ENCODE assay signal across 8 mouse cellular contexts in the genomic region with DNA sequence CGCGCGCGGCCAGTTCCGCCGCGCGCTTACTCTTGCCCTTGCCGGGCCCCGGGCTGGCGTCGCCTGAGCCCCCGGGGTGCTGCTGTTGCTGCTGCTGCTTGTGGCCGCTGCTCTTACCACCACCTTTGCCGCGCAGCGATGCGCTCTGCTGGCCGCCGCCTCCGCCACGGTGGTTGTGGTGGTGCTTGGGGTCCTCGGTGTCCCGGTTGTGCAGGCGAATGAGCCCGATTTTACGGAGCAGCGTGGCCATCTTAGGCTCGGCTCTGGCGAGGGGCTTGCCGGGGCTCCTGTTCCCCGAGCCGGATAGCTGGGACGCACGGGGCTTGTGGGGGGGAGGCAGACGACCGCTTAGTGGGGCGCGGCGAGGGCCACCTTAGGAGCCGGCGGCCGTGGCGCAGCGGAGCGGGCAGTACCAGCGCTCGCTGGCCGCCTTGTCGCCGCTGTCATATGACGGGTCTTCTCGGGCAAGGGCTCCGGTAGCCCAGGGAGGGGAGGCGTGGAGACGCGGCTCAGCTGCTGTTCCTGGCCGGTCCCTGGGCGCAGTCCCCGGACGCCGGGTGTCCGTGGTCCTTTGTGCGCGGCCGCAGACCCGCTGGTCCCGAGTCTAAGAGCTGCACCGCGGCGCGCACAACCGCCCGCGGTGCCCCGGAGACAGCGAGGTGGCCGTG. TPM values are rescaled to one million over a fixed set of nuclear protein-coding genes. Genes with fewer than 3 reads are reported as not detected.
DNase-seq lines count a peak whose midpoint lies in the region; ATAC-seq and TF ChIP-seq lines count a peak whose summit lies in the region.

No protein-coding gene starts in this region.

- peak overlapping the region; percentile 71 for H3K9ac ChIP-seq in limb, embryonic 12.5 days (replicated peaks)

- H3K27me3 ChIP-seq in kidney, adult 2 months (replicated peaks; ENCODE audit: control insufficient read depth, insufficient read depth, low read length) = no peaks in the 10 kb centered on the region
- H3K27me3 ChIP-seq in embryonic facial prominence, embryonic 10.5 days (replicated peaks; ENCODE audit: low read depth, poor library complexity, severe bottlenecking) = peaks cover 74% of the 10 kb centered on the region
- peaks cover 77% of the 10 kb centered on the region for H3K27me3 ChIP-seq in limb, embryonic 12.5 days
- H3K27me3 ChIP-seq in myocyte (ENCODE audit: control insufficient read depth, insufficient read depth, insufficient read length) = peaks cover 40% of the 10 kb centered on the region

- TF ChIP-seq POLR2A in kidney, adult 2 months (IDR thresholded peaks at IDR 0.05; ENCODE audit: low read depth, low read length) = no peak
- no peak for TF ChIP-seq POLR2A in myocyte (IDR thresholded peaks at IDR 0.05; ENCODE audit: insufficient read length, low read depth)

- intact Hi-C loops in heart, postnatal 14 days (cut with DNase I) = loop anchor here (1.0 kb wide), 1 partner anchor 252 kb away; no protein-coding TSS in a partner anchor

- H3K4me3 ChIP-seq in kidney, adult 2 months (ENCODE audit: insufficient read depth, low read depth, low read length) = peak overlapping the region; percentile 54
- H3K4me3 ChIP-seq in embryonic facial prominence, embryonic 10.5 days = peak overlapping the region; percentile 73
- H3K4me3 ChIP-seq in limb, embryonic 12.5 days (replicated peaks) = peak overlapping the region; percentile 72
- no peak overlapping the region for H3K4me3 ChIP-seq in myocyte

- peak; percentile 19 for DNase-seq in kidney, adult 2 months
- DNase-seq in kidney, adult 9 months = no peak
- DNase-seq in ZHBTc4 (ENCODE audit: low read depth, low spot score) = peak; percentile 71
- peak; percentile 66 for DNase-seq in embryonic facial prominence, embryonic 10.5 days (ENCODE audit: low spot score)
- DNase-seq in heart, postnatal 14 days = peak; percentile 10 to 17

- H3K79me2 ChIP-seq in myocyte (ENCODE audit: control insufficient read depth, insufficient read depth) = no peaks in the 10 kb centered on the region

- H3K27ac ChIP-seq in kidney, adult 2 months (ENCODE audit: insufficient read depth, low read depth, low read length) = no peak overlapping the region
- peak overlapping the region; percentile 63 for H3K27ac ChIP-seq in embryonic facial prominence, embryonic 10.5 days (replicated peaks)
- peak overlapping the region; percentile 45; the same call in 1 of the 2 replicates for H3K27ac ChIP-seq in limb, embryonic 12.5 days

- ATAC-seq in limb, embryonic 12.5 days (ENCODE audit: insufficient number of reproducible peaks, insufficient read depth, low FRiP score, low TSS enrichment, low read depth) = peak; percentile 64
- ATAC-seq in megakaryocyte progenitor cell, adult 5-6 weeks (replicated peaks; ENCODE audit: poor library complexity) = no peak

- H3K4me2 ChIP-seq in limb, embryonic 12.5 days = peak overlapping the region; percentile 98
- H3K4me2 ChIP-seq in myocyte (ENCODE audit: low read depth) = peak overlapping the region; percentile 72

- no peaks in the 10 kb centered on the region for H3K36me3 ChIP-seq in kidney, adult 2 months (ENCODE audit: control insufficient read depth, insufficient read depth, low read length)
- H3K36me3 ChIP-seq in embryonic facial prominence, embryonic 10.5 days (replicated peaks) = no peaks in the 10 kb centered on the region
- H3K36me3 ChIP-seq in limb, embryonic 12.5 days = no peaks in the 10 kb centered on the region
- H3K36me3 ChIP-seq in myocyte (ENCODE audit: control insufficient read depth, insufficient read depth) = no peaks in the 10 kb centered on the region

- TF ChIP-seq CTCF in kidney, adult 2 months (conservative IDR thresholded peaks at IDR 0.05; ENCODE audit: insufficient read depth, insufficient read length, low read depth, low read length) = no peak

- no peaks in the 10 kb centered on the region for H3K9me3 ChIP-seq in embryonic facial prominence, embryonic 10.5 days
- H3K9me3 ChIP-seq in limb, embryonic 12.5 days = 0 out of 2 replicates have a peak, but pooled peaks cover 2% of the 10 kb centered on the region

- WGBS in kidney, adult 2 months = 2% methylated on average over 78 of the region's 78 CpGs
- under 1% methylated on average over 78 of the region's 78 CpGs for WGBS in embryonic facial prominence, embryonic 10.5 days
- WGBS in limb, embryonic 12.5 days = under 1% methylated on average over 76 of the region's 78 CpGs

- H3K4me1 ChIP-seq in kidney, adult 2 months (ENCODE audit: control insufficient read depth, insufficient read depth, low read length) = no peaks in the 10 kb centered on the region
- H3K4me1 ChIP-seq in embryonic facial prominence, embryonic 10.5 days = peaks cover 31% of the 10 kb centered on the region
- H3K4me1 ChIP-seq in limb, embryonic 12.5 days (replicated peaks) = peaks cover 19% of the 10 kb centered on the region

- H3ac ChIP-seq in myocyte (ENCODE audit: control insufficient read depth, insufficient read length) = peak overlapping the region; percentile 22

TF ChIP-seq in myocyte, 11 proteins besides CTCF, POLR2A, EP300 and RAD21:
- TF ChIP-seq MAX (IDR thresholded peaks at IDR 0.05; ENCODE audit: low read depth) (no peak), MYOG (IDR thresholded peaks at IDR 0.05; ENCODE audit: control insufficient read depth in 1 of 3, insufficient read depth in 1 of 3, insufficient read length in 2 of 3, low read depth in 2 of 3) (no peak), SRF (IDR thresholded peaks at IDR 0.05; ENCODE audit: control insufficient read depth, insufficient read length, low read depth) (no peak), REST (IDR thresholded peaks at IDR 0.05; ENCODE audit: insufficient read depth, insufficient read length) (no peak)

RNA-seq across cellular contexts. Expression of a gene that starts 0.5 kb away (rescaled TPM):
- polyA plus RNA-seq in kidney, adult 2 months (2012; rRNA removed) = 1.2 and 1.8 TPM in 2 replicates
- 0.73 and 0.80 TPM in 2 replicates for polyA plus RNA-seq in embryonic facial prominence, embryonic 10.5 days (2016; fragmentation: Nextera tagmentation; extraction: Ambion mirVana)
- 1 to 10 TPM; 1.3 to 1.9 TPM for total RNA-seq in heart, postnatal 14 days (2021)
- 2.5 and 2.9 TPM in 2 replicates for polyA plus RNA-seq in limb, embryonic 12.5 days (2016; fragmentation: Nextera tagmentation; extraction: Ambion mirVana)
- polyA plus RNA-seq in myocyte (2012; fragmentation: generic; extraction: Trizol) = 0.02 TPM
- not detected in 2 replicates for total RNA-seq in megakaryocyte progenitor cell, adult 5-6 weeks (2015)
- total RNA-seq in megakaryocyte progenitor cell, adult 5-6 weeks (2017) = not detected in 2 replicates
